20 mouse cellular contexts compared by ENCODE assay signal in the genomic region with DNA sequence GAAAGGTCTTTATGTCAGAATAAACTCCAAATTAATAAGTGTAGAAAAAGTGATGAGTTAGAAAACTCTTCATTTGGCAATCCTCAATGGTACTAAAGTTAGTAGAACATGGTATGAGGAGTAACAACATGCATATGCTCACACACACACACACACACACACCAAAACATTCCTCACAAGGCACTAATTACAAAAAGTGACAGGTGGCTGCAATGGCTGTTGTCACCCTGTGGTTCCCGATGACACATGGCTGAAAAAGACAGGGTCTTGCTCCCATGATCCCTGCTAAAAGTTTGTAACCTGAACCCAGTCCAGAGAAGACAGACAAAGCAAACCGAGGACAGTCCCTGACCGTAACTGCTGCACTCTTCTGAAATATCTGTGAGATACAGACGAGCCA. TPM values are rescaled to one million over a fixed set of nuclear protein-coding genes. Genes with fewer than 3 reads are reported as not detected.
"Had no signal": no experiment of that assay in that cellular context is flagged by ENCODE, and none has a peak within 500 bp of the region (broad histone marks: within the 10 kb centered on the region; RNA-seq: fewer than 3 reads in every experiment).

No protein-coding gene starts in this region.

- H3K27me3 ChIP-seq: lung, embryonic 15.5 days; midbrain, embryonic 13.5 days; midbrain, embryonic 15.5 days; neural tube, embryonic 13.5 days; neural tube, embryonic 15.5 days had no signal

- H3K9ac ChIP-seq: liver, postnatal 0 days; lung, embryonic 15.5 days; midbrain, embryonic 13.5 days; midbrain, embryonic 15.5 days; neural tube, embryonic 13.5 days; neural tube, embryonic 15.5 days had no signal

- H3K4me2 ChIP-seq: lung, embryonic 15.5 days; midbrain, embryonic 11.5 days; midbrain, embryonic 13.5 days; midbrain, embryonic 15.5 days; neural tube, embryonic 13.5 days; neural tube, embryonic 15.5 days had no signal

- H3K36me3 ChIP-seq: lung, embryonic 15.5 days; midbrain, embryonic 13.5 days; midbrain, embryonic 15.5 days; neural tube, embryonic 13.5 days; neural tube, embryonic 15.5 days had no signal

- DNase-seq: liver, postnatal 0 days; lung, adult 2 months; lung, postnatal 14 days; lung, postnatal 36 days; right cerebral cortex, adult 18-20 months; right cerebral cortex, postnatal 25 days; right cerebral cortex, postnatal 4 days; spleen, adult 18-20 months; thymus, adult 18-20 months; thymus, postnatal 14 days; thymus, postnatal 36 days had no signal

- ATAC-seq: liver, postnatal 0 days; lung, postnatal 0 days; midbrain, embryonic 13.5 days; midbrain, embryonic 15.5 days had no signal

- H3K9me3 ChIP-seq: lung, embryonic 15.5 days; midbrain, embryonic 13.5 days; midbrain, embryonic 15.5 days; neural tube, embryonic 13.5 days; neural tube, embryonic 15.5 days had no signal

- H3K4me1 ChIP-seq: lung, embryonic 15.5 days; megakaryocyte, embryonic 14.5 days; midbrain, embryonic 13.5 days; midbrain, embryonic 15.5 days; neural tube, embryonic 13.5 days; neural tube, embryonic 15.5 days had no signal

- H3K4me3 ChIP-seq: lung, embryonic 15.5 days; megakaryocyte, embryonic 14.5 days; midbrain, embryonic 13.5 days; midbrain, embryonic 15.5 days; neural tube, embryonic 13.5 days; neural tube, embryonic 15.5 days had no signal

- H3K27ac ChIP-seq: lung, embryonic 15.5 days; macrophage; midbrain, embryonic 13.5 days; midbrain, embryonic 15.5 days; neural tube, embryonic 13.5 days; neural tube, embryonic 15.5 days had no signal

RNA-seq across cellular contexts. Expression of a gene that starts 24.7 kb away (rescaled TPM):
- polyA plus RNA-seq: macrophage had no signal
